Mouse (Mus musculus): ENCODE measurements around the gene Rbm15. TPM values are rescaled to one million over a fixed set of nuclear protein-coding genes. Genes with fewer than 3 reads are reported as not detected.

Rbm15 gene
- total RNA-seq (2014; fragmentation: Nextera tagmentation) (51.0 and 54.6 TPM in 2 replicates), total RNA-seq (2017) (28.4 and 39.9 TPM in 2 replicates)

DNA sequence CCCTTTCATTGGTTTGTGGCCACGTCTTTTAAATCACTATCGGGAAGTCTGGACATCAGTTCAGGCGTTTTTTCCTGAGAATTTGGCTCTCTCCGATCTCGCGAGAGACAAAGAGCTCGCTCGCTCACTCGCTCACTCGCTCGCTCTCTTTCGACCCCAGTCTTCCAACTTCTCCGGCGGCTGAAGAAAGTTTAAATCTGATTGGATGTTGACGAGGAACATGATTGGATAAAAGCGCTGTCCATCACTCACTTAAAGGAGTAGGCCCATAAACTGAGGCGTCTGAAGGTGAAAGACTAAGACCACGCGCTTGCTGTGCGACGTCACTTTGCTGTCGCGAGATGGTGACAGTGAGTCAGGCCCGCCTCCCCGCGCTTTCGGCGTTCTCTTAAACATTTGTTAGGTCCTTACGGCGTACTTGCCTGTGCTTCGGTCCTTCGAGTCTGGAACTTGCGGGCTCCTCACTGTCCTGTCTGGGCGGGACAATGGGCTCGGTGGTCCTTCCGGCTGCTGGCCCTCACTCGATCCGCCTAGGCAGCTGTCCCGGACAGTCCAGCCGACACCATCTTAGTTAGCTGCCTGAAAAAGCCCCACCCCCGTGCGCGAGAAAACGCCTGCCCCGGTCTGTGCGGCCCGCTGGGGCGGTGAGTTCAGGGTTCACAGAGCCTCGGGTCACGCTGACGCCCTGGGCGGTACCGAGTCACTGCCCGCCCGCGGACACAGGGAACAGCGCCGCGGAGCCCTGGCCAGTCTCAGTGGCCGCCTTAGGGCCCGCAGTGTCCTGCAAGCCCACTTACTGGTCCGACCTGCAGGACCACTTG is at the start of gene Rbm15:
Rbm15 (minus strand) TSS at position 293 of the 821 bp plus-strand sequence.
- ATAC-seq (replicated peaks; ENCODE audit: low FRiP score, low TSS enrichment, poor library complexity, severe bottlenecking) = peak; percentile 81

DNA sequence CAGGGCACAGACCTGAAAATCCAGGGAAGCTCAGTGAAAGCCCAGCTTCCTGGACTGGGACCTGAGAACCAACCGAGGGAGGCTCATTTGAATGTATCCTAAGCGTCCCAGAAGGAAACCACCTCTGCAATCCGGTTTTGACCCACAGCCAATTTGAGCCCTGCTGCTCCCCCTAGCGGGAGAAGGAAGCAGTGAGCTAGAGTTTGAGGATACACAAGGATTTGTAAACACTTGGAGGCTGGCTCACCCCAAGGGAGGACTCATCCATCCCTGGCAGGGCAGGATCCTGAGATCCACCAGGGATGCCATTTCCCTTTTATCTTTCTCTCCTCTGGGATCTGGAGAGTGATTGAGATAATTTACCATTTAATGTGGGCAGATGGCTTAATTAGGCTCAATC is 45.9 kb upstream of the Rbm15 start:
- ATAC-seq (replicated peaks; ENCODE audit: low FRiP score, low TSS enrichment, poor library complexity, severe bottlenecking) = peak; percentile 92

DNA sequence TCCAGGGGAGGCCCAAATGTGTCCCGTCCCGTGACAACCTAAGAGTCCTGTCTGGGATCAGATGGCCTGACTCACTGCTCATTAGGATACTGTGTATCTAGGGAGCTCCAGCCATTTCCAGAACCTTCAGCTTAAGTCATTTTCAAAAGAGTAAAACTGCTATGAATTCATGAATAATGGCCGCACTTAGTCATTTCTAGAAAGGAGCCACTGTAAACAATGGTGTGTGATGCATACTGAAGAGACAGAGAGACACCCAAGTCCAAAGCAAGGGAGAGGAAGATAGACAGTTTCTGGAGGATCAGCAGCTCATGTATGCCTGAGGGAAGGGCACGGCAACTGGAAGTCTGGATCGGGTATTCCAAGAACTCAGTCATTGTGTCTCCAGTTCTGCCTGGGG is 45.2 kb upstream of the Rbm15 start:
- ATAC-seq (replicated peaks; ENCODE audit: low FRiP score, low TSS enrichment, poor library complexity, severe bottlenecking) = no peak

DNA sequence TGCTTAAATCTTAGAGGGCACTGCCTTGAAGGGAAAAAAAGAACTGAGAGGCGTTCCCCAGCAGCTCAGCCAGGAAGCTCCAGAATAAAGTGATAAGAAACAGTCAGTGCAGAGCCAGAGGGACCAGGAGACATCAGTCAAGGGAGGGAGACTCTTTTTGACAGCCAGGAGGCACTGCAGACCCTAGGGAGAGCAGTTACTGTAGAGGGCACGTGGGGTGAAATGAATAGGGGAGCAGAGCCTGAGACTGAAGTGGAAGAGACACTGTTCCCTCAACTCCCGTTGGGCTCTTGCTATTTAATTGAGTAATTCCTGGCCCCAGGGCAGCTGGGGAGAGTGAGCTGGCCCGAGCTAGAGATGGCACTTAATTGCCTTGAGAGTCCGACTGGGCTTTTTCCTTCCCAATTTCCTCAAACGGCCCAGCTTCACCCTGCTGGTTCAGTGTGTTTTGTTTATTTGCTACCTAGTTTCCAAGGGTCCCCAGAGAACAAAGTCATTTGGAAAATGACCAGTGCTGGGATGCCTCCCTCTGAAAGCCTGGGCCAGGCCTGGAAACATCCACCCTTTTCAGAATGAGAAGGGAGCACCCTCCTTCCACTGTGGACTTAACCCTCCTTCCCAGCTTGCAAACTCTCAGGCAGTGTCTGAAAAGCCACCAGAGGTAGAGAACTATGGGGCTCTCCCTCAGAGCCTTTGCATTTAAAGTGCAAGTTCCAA is 41.6 kb upstream of the Rbm15 start:
- ATAC-seq (replicated peaks; ENCODE audit: low FRiP score, low TSS enrichment, poor library complexity, severe bottlenecking) = no peak

DNA sequence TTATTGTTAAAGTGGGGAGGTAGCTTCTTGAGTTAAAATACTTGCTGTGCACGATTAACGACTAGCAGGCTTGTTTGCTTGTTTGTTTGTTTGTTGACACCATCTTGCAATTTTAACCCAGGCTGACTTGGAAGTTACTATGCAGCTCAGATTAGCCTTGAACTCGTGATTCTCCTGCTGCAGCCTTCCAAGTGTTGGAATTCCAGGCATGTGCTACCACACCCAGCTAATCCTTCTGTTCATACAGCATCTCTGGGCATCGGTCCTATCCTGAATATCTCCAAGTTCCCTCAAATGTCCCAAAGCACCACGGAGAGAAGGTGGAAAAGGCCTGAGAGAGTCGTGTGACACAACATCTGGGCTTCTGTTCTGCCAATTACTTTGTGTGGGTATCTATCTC is 35.7 kb upstream of the Rbm15 start:
- no peak for ATAC-seq (replicated peaks; ENCODE audit: low FRiP score, low TSS enrichment, poor library complexity, severe bottlenecking)

DNA sequence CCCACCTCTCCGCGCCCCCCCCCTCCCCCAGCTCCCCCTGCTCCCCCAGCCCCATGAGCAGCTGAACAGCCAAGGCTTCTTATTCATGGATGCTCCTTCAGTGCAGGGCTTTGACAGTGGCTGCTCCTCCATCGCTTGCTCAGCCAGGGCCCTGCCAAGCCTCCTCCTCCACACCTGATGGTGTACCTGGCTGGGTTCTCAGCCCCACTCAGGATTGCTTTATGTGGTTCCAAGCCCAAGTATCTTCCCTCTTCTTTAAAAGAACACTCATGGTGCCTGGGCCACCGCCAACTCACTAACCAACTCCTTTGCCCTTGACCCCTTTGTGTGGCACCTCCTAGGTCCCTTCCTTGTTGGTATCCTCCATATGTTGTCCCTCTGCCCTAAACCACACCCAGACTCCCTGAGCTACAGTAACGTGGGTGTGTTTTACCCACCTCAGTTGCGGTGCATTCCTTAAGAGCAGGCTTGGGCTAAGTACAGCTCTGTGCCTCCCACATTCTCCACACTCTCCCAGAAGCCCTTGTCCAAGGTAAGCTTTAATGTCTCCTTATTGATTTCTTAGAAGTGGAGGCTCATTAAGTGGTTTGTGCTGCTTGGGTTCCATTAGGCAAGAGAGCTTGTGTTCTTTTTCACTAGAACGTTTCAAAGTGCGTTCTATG is 34.6 kb upstream of the Rbm15 start:
- ATAC-seq (replicated peaks; ENCODE audit: low FRiP score, low TSS enrichment, poor library complexity, severe bottlenecking) = no peak

DNA sequence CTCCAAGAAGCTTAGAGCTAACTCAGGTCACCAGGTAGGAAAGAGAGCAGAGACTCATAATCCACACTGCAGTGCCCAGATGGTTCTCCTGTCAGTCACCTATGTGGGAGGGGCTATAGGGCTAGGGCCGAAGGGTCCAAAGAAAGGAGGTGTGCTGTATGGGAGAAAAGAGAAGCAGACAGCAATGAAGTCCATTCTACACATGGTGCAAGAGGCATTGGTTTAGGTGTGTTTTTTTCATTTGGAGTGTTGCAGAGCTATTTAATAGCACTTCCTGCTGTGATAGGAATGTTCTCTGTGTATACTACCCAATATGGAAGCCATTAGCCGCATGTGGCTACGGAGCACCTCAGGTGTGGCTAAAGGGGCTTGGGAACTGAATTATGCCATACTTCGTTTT is 31.9 kb upstream of the Rbm15 start:
- ATAC-seq (replicated peaks; ENCODE audit: low FRiP score, low TSS enrichment, poor library complexity, severe bottlenecking) = no peak

DNA sequence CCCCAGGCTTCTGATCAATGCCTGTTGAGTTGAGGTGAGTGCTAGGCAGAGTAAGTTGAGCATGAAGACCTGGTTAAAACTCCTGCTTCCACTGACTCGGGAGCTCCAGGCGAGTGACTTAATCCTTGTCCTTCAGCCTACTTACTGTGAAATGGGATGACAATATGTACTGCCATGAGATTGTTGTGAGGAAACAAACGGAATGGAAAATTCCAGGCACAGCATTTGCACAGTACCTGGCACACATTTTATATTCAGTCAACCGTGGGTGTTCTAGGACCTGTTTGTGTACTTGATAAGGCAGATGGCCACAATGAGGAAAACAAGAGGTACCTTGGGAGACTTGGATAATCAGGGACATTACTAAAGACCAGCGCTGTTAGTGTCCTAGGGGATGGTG is 29.9 kb upstream of the Rbm15 start:
- no peak for ATAC-seq (replicated peaks; ENCODE audit: low FRiP score, low TSS enrichment, poor library complexity, severe bottlenecking)

DNA sequence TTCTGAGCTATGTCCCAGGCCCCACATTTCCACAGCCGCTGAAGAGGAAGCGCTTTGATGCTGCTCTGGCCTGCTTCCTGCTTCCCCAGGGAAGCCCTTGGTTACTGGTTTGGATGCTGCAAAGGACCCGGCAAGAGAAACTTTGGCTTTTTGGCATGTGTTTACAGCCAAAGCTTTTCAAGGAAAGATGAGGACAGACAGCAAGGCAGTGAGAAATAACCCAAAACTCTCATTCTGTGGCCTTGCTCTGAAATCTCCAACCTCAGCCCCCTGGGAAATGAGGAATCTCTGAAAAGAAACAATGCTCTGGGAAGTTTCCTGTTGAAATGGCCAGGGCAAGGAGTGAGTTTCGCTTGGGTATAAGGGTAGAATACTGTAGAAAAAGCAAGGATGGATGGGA is 26.9 kb upstream of the Rbm15 start:
- no peak for ATAC-seq (replicated peaks; ENCODE audit: low FRiP score, low TSS enrichment, poor library complexity, severe bottlenecking)

DNA sequence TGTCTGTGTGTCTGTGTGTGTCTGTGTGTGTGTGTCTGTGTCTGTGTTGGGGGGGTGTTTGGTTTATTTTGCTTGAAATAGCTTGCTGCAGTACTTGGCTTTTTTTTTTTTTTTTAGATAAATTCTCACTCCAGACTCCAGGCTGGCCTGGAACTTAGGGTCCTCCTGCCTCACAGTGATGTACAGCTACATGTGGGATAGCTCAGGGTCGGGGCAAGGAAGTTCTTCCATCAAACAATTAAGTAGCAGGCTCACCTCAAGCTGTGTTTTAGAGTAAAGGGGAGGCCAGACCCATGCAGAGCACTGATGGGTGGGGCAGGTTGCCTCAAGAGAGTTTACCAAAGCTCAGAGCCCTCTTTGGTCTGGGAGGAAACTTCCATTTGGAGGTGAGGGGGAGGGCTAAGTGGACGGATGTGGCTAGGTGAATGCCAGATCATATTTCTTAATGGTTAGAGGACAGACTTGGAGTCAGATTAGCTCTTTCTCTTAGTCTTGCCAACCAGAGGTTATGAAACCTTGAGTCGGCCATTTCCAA is 24.3 kb upstream of the Rbm15 start:
- no peak for ATAC-seq (replicated peaks; ENCODE audit: low FRiP score, low TSS enrichment, poor library complexity, severe bottlenecking)

DNA sequence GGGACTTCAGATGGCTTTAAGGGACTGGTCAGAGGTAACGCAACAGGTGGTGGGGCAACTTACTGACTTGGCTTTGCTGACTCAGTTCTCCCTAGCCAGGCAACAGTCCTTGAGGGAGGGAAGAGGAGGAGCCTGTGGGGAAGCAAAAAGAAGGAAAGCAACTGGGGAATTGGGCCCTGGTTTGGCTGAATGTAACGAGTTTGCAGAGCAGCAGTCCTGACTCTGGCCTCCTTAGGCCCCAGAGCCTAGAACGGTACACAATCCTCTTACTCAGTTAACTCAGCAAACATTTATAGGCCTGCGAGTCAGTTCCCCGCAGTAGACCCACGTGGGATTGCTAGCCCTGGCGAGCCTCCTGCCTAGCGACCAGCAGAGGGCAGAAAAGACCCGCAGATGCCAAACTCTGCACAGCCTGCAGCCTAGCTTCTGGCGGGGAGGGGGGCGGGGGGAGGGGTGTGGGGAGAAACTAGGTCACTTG is 23.5 kb upstream of the Rbm15 start:
- peak; percentile 95 for ATAC-seq (replicated peaks; ENCODE audit: low FRiP score, low TSS enrichment, poor library complexity, severe bottlenecking)

DNA sequence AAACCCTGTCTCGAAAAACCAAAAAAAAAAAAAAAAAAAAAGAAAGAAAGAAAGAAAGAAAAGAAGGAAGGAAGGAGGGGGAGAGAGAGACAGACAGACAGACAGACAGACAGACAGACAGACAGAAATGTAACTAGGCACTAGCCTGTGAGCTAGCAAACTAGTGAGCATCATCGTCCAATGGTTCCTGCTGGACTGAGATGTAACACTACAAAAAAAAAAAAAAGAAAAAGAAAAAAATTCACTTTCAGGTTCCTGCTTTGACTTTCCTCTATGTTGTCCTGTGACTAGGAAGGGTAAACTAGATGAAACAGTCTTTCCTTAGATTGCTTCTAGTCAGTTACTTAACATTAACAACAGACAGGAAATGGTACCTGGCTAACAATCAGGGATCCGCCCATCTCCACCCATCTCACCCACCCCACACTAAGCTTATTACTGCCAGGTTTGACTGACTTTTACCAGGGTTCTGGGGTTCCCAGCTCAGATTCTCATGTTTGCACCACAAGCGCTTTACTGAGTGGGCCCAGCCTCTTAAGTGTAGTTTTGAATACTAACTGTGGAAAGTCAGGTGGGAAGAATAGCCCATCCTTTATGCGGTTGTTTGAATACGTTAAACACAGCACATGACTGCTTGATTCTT is 22.3 kb upstream of the Rbm15 start:
- no peak for ATAC-seq (replicated peaks; ENCODE audit: low FRiP score, low TSS enrichment, poor library complexity, severe bottlenecking)

DNA sequence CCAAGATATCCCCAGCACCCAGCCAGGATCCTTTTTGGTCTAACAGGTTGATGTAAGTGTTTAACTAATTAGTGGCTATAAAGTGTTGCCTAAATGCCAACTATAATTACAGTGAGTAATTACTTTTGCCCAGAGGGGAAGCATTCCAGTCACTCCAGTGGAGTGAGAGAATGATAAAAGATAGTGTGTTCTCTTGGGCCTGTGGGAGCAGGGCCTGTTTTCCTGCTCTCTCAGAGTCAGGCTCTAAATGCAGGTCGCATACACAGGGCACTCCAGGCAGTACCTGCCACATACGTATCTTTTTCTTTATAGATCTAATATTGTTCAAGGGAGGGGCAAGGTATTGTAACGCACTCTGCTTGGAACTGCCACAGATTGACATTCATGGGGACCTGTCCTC is 18.2 kb upstream of the Rbm15 start:
- ATAC-seq (replicated peaks; ENCODE audit: low FRiP score, low TSS enrichment, poor library complexity, severe bottlenecking) = no peak

DNA sequence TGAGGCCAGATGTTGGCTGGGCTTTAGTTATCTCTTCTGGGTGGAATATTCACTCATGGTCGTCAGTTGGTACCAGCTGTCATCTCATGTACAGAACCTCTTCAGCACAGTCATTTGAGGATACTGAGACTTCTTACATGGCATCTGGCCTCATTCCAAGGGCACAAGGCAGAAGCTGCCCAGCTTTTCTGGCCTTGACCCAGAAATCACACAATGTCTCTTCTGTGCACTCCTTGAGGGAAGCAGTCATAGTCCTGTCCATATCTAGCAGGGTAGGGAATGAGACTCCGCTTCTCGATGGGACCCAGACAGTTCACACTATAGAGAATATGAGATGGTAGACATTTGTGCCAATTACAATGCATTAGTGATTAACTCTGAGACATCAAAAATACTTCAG is 15.5 kb upstream of the Rbm15 start:
- no peak for ATAC-seq (replicated peaks; ENCODE audit: low FRiP score, low TSS enrichment, poor library complexity, severe bottlenecking)

DNA sequence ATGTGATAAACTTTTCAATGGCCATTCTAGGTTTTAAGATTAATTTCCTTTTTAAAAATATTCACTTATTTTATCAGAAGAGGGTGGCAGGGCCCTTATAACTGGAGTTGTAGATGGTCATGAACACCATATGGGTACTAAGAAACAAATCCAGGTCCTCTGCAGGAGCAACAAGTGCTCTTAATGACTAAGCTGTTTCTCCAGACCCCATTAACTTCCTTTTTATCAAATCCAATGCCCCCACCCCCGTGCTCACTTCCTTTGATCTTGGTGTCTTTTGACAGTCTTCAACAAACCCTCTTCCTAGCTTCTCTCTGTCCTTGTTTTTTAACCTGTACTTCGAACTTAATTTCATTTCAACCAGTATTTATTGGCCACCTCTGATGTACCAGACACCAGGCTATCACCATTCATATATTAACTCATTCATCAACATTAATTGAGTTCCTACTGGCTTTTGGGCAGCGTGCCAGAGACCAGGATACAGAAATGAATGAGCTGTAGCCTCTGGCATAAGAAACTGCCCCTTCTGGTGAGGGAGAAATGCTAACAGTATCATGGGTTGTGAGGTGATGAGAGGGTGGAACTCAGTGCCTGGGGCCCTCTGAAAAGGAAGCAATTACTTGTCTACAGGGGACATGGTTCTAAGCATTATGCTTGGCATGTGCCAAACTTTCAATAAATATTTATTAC is 11.7 kb upstream of the Rbm15 start:
- ATAC-seq (replicated peaks; ENCODE audit: low FRiP score, low TSS enrichment, poor library complexity, severe bottlenecking) = no peak; the same call in 1 of the 2 replicates

DNA sequence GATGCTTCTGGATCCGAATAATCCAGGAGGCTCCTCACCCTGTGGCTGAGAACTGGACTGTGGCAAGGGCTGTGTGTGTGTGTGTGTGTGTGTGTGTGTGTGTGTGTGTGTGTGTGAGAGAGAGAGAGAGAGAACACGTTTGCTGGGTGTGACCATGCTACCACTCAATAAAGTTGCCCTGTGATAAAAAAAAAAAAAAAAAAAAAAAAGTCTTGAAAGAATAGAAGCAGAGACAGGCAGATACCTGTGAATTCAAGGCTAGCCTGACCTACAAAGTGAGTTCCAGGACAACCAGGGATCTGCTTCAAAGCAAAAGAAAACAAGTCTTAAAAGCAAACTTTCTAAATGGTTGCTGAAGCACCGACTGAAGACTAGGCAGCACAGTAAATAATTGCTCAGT is 10.5 kb upstream of the Rbm15 start:
- no peak for ATAC-seq (replicated peaks; ENCODE audit: low FRiP score, low TSS enrichment, poor library complexity, severe bottlenecking)

DNA sequence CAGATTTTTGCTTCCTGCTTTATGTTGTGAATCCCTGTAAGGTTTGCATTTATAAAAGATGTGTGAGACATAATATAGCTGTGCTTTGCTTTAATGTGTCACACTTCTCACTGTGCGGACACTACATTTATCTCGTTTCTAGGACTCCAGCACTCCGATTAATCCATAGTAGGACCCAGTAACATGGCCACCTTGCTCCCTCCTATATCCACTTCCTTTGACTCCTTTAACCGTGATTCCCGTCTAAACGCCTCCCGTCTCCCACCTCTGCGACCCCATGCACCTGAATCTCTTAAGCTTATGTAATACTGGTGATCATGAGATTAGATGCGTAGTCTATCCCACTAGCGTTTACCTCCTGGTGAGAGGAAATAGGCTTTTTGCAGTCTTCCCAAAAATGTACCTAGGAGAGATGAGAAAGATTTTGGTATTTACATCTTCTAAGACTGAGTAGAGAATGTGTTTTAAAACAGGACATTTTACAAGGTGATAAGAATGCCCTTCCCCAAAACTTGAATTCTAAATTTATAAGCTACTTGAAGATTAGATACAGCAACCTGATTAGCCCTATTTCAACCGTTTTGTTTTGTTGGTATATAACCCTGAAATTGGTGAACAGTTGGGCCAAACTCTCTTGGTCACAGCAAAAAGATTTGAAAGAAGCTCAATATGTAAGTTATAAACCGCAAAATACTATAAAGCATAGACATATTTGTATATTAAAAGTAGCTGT is 895 bp upstream of the Rbm15 start:
- ATAC-seq (replicated peaks; ENCODE audit: low FRiP score, low TSS enrichment, poor library complexity, severe bottlenecking) = no peak

DNA sequence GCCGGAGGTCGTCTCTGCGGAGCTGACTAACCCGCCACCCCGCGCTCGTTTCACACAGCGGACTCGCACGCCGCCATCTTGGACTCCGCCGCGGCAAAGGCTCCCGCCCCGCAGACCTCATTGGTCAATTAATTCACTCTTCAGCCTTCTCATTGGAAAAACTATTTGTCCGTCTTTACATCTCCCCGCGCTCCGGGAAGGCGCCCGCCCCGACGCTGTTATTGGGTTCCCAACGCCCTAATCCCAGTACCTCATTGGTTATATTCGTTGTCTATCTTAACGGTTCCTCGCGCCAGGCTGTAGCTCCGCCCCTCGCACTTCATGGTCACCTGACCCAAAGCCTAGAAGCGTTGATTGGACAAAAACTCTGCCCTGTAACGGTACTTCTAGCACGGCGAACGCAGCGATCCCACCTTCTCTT is 503 bp downstream of the Rbm15 start:
- peak; percentile 89 for ATAC-seq (replicated peaks; ENCODE audit: low FRiP score, low TSS enrichment, poor library complexity, severe bottlenecking)
